Mouse (Mus musculus) heart, adult 2 months (tissue): ENCODE measurements around the gene Rtn4r. TPM values are rescaled to one million over a fixed set of nuclear protein-coding genes. Genes with fewer than 3 reads are reported as not detected.

Experiments used
- DNase-seq, 2 experiments: peaks; one replicate each; pipeline ENCODE4 v3.0.0; 2021
- H3K27ac ChIP-seq: fragments of 200-600 bp; 2 replicates; pipeline ENCODE4 v1.8.1; 2022
- H3K27me3 ChIP-seq: fragments of 200-500 bp; 2 replicates; pipeline ENCODE4 v1.6.1; 2012; ENCODE audit warnings: mild to moderate bottlenecking, low read length, inconsistent platforms, mixed read lengths; ENCODE audit not compliant: control insufficient read depth, insufficient read depth
- H3K36me3 ChIP-seq: fragments of 200-500 bp; 2 replicates; pipeline ENCODE4 v1.6.1; 2012; ENCODE audit warnings: low read length, inconsistent platforms; ENCODE audit not compliant: control insufficient read depth, insufficient read depth
- H3K4me1 ChIP-seq: fragments of 200-500 bp; 2 replicates; pipeline ENCODE4 v1.6.1; 2011; ENCODE audit warnings: low read length; ENCODE audit not compliant: control insufficient read depth, insufficient read depth
- H3K4me3 ChIP-seq: fragments of 200-600 bp; 2 replicates; pipeline ENCODE4 v1.8.1; 2022
- H3K79me2 ChIP-seq: fragments of 200-500 bp; replicated peaks from 2 replicates; pipeline ENCODE4 v1.6.1; 2012; ENCODE audit warnings: mild to moderate bottlenecking, inconsistent platforms, low read length, moderate library complexity, mixed read lengths; ENCODE audit not compliant: control insufficient read depth, insufficient read depth
- H3K9ac ChIP-seq: fragments of 200-500 bp; 2 replicates; pipeline ENCODE4 v1.6.1; 2012; ENCODE audit warnings: low read depth, mild to moderate bottlenecking, control low read depth, inconsistent platforms, low read length, mixed read lengths
- CTCF ChIP-seq: fragments of 200-600 bp; IDR thresholded peaks from 2 replicates; pipeline ENCODE4 v1.8.1; 2022; ENCODE audit warnings: antibody characterized with exemption, mild to moderate bottlenecking, moderate library complexity
- EP300 ChIP-seq: fragments of 200-500 bp; IDR thresholded peaks from 2 replicates; pipeline ENCODE4 v1.6.1; 2011; ENCODE audit warnings: low read depth, low read length, control low read depth; ENCODE audit not compliant: insufficient read depth
- POLR2A ChIP-seq: fragments of 200-500 bp; IDR thresholded peaks from 2 replicates; pipeline ENCODE4 v1.6.1; 2011; ENCODE audit warnings: mild to moderate bottlenecking, low read depth, low read length, control low read depth; ENCODE audit not compliant: insufficient read depth
- WGBS: fragments of 180-500 bp; shearing (Covaris S2); methylation state at CpG from one replicate; pipeline ENCODE4 v1.1.7; 2018; 5-methylcytosine and 5-hydroxymethylcytosine counted together
- intact Hi-C: fragments of 180-260 bp; cut with DNase I; formaldehyde crosslinking; loops from one replicate; pipeline ENCODE4 v1.15.1; 2025
- polyA plus RNA-seq: library from polyadenylated mRNA; depleted of rRNA; stranded (reverse); fragments of >200 nt; gene quantifications from 2 replicates; pipeline ENCODE4 v1.2.3, GENCODE M21; 2012
- total RNA-seq, 2 experiments: library from RNA; stranded (reverse); gene quantifications; 2 replicates each; pipeline ENCODE4 v1.2.3; 2021

Rtn4r gene
- total and polyA plus RNA-seq, 3 experiments, result 2.3 to 31.9 (median 9.8) TPM

DNA sequence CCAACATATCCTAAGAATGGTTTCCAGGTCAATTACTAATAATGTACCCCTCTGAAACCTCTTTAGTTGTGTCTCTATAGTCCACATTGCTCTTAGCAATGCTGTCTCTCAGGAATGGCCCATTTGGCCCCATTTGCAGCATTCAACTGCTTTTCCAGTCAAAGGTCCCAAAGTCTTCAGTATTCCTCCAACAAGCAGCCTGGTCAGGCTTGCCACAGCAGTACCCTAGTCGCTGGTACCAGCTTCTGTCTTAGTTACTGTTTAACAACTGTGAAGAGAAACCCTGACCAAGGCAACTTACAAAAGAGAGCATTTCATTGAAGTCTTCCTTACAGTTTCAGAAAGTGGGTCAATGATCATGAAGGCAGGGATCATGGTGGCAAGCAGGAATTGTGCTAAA is 24.1 kb upstream of the Rtn4r start:
- no peak overlapping the region for H3K4me3 ChIP-seq
- H3K79me2 ChIP-seq, result no peaks in the 10 kb centered on the region
- peaks cover 2% of the 10 kb centered on the region; the same call in 1 of the 2 replicates for H3K4me1 ChIP-seq
- no peaks in the 10 kb centered on the region for H3K36me3 ChIP-seq
- intact Hi-C loops, result no loop called here
- DNase-seq, result no peak
- no peak overlapping the region for H3K9ac ChIP-seq
- no peak overlapping the region for H3K27ac ChIP-seq
- 72% methylated on average over 1 of the region's 1 CpGs for WGBS
- H3K27me3 ChIP-seq, result no peaks in the 10 kb centered on the region
- no peak for TF ChIP-seq POLR2A
- TF ChIP-seq CTCF, result no peak
- TF ChIP-seq EP300, result no peak

GRCm38 (mm10) chr16:18103808-18104207 is 23.6 kb upstream of the Rtn4r start:
- WGBS, result 54% methylated on average over 6 of the region's 6 CpGs
- Histone ChIP-seq H3K27me3 (no peaks in the 10 kb centered on the region), H3K4me1 (peaks cover 2% of the 10 kb centered on the region; the same call in 1 of the 2 replicates), H3K9ac (no peak overlapping the region), H3K27ac (no peak overlapping the region), H3K4me3 (no peak overlapping the region), H3K79me2 (no peaks in the 10 kb centered on the region), H3K36me3 (no peaks in the 10 kb centered on the region)
- TF ChIP-seq CTCF (no peak), EP300 (no peak), POLR2A (no peak)
- intact Hi-C loops, result no loop called here
- DNase-seq, result no peak

- H3K27ac ChIP-seq, result no peak overlapping the region
- no peaks in the 10 kb centered on the region for H3K36me3 ChIP-seq
- TF ChIP-seq EP300 (0 out of 2 replicates have a peak, but pooled peaks have one; percentile 49), POLR2A (no peak), CTCF (peak; percentile 84)
- intact Hi-C loops, result loop anchor here (1.0 kb wide), 2 partner anchors 64 to 103 kb away; no protein-coding TSS in a partner anchor
- peak; percentile 58 to 75 for DNase-seq
- 53% methylated on average over 5 of the region's 5 CpGs for WGBS
- no peak overlapping the region for H3K4me3 ChIP-seq
- peaks cover 2% of the 10 kb centered on the region; the same call in 1 of the 2 replicates for H3K4me1 ChIP-seq
- no peaks in the 10 kb centered on the region for H3K79me2 ChIP-seq
- no peak overlapping the region for H3K9ac ChIP-seq
- H3K27me3 ChIP-seq, result no peaks in the 10 kb centered on the region
These were observed 19.0 kb upstream of the Rtn4r start for GRCm38 (mm10) chr16:18108221-18108966.

- DNase-seq, result no peak
- no peak overlapping the region for H3K9ac ChIP-seq
- no peak overlapping the region for H3K4me3 ChIP-seq
- TF ChIP-seq CTCF (no peak), POLR2A (no peak), EP300 (no peak)
- intact Hi-C loops, result no loop called here
- WGBS, result 47% methylated on average over 7 of the region's 7 CpGs
- no peaks in the 10 kb centered on the region for H3K36me3 ChIP-seq
- no peaks in the 10 kb centered on the region for H3K79me2 ChIP-seq
- peaks cover 2% of the 10 kb centered on the region; the same call in 1 of the 2 replicates for H3K4me1 ChIP-seq
- no peak overlapping the region for H3K27ac ChIP-seq
- no peaks in the 10 kb centered on the region; the same call in 1 of the 2 replicates for H3K27me3 ChIP-seq
These were observed 16.4 kb upstream of the Rtn4r start for GRCm38 (mm10) chr16:18111042-18111441.

- intact Hi-C loops, result no loop called here
- WGBS, result 72% methylated on average over 4 of the region's 4 CpGs
These were observed 11.0 kb upstream of the Rtn4r start for GRCm38 (mm10) chr16:18116467-18116866.

GRCm38 (mm10) chr16:18118285-18118684 is 9.2 kb upstream of the Rtn4r start:
- Histone ChIP-seq H3K9ac (no peak overlapping the region), H3K4me3 (no peak overlapping the region), H3K27ac (no peak overlapping the region), H3K36me3 (no peaks in the 10 kb centered on the region), H3K4me1 (no peaks in the 10 kb centered on the region), H3K27me3 (no peaks in the 10 kb centered on the region; the same call in 1 of the 2 replicates), H3K79me2 (no peaks in the 10 kb centered on the region)
- no peak for TF ChIP-seq CTCF
- no peak for TF ChIP-seq EP300
- no peak for TF ChIP-seq POLR2A
- intact Hi-C loops, result no loop called here
- no peak for DNase-seq
- WGBS, result 47% methylated on average over 3 of the region's 3 CpGs

More at GRCm38 (mm10) chr16:18116467-18116866, 11.0 kb upstream of the Rtn4r start:
- Histone ChIP-seq H3K27me3 (no peaks in the 10 kb centered on the region; the same call in 1 of the 2 replicates), H3K4me1 (no peaks in the 10 kb centered on the region), H3K4me3 (no peak overlapping the region), H3K9ac (no peak overlapping the region), H3K79me2 (no peaks in the 10 kb centered on the region), H3K36me3 (no peaks in the 10 kb centered on the region), H3K27ac (no peak overlapping the region)
- TF ChIP-seq POLR2A (no peak), CTCF (no peak), EP300 (no peak)
- no peak for DNase-seq
